Mouse (Mus musculus) forebrain, embryonic 11.5 days (tissue): ENCODE data around the gene Nme6. TPM values are rescaled to one million over a fixed set of nuclear protein-coding genes. Genes with fewer than 3 reads are reported as not detected.
"Not testable (repeated sequence)": the region's sequence is repeated elsewhere in the genome, so short reads cannot be mapped to it uniquely, and the experiment has no call there.

Source experiments
- ATAC-seq: fragments of 200-750 bp; cut with Nextera tagmentation; replicated peaks from 2 replicates; pipeline ENCODE4 v1.8.0; 2017; ENCODE audit warnings: moderate TSS enrichment; ENCODE audit not compliant: low FRiP score
- DNase-seq: peaks from one replicate; pipeline ENCODE4 v3.0.0-alpha.2; 2017; ENCODE audit warnings: low spot score
- H3K27ac ChIP-seq: fragments of 300-500 bp; sonication (generic); 2 replicates; pipeline ENCODE4 v1.5.1; 2014; ENCODE audit warnings: low read depth, low read length
- H3K27me3 ChIP-seq: fragments of 300-500 bp; sonication (generic); 2 replicates; pipeline ENCODE4 v1.6.1; 2014; ENCODE audit warnings: mild to moderate bottlenecking, low read length, mixed read lengths; ENCODE audit not compliant: control insufficient read depth, insufficient read depth
- H3K36me3 ChIP-seq: fragments of 300-500 bp; sonication (generic); 2 replicates; pipeline ENCODE4 v1.6.1; 2014; ENCODE audit warnings: mild to moderate bottlenecking, low read length, moderate library complexity, mixed read lengths; ENCODE audit not compliant: control insufficient read depth, insufficient read depth
- H3K4me1 ChIP-seq: fragments of 300-500 bp; sonication (generic); replicated peaks from 2 replicates; pipeline ENCODE4 v1.6.1; 2014; ENCODE audit warnings: low read length, mixed read lengths; ENCODE audit not compliant: control insufficient read depth, insufficient read depth
- H3K4me2 ChIP-seq: fragments of 300-500 bp; sonication (generic); 2 replicates; pipeline ENCODE4 v1.6.1; 2014; ENCODE audit warnings: low read depth, mild to moderate bottlenecking, low read length, moderate library complexity, mixed read lengths; ENCODE audit not compliant: severe bottlenecking
- H3K4me3 ChIP-seq: fragments of 300-500 bp; sonication (generic); 2 replicates; pipeline ENCODE4 v1.5.1; 2014; ENCODE audit warnings: low read depth, low read length
- H3K9ac ChIP-seq: fragments of 300-500 bp; sonication (generic); 2 replicates; pipeline ENCODE4 v1.6.1; 2014; ENCODE audit warnings: low read length
- H3K9me3 ChIP-seq: fragments of 300-500 bp; sonication (generic); 2 replicates; pipeline ENCODE4 v1.6.1; 2016; ENCODE audit warnings: low read length, mixed read lengths; ENCODE audit not compliant: control insufficient read depth
- WGBS: fragments of 180-500 bp; shearing (Covaris S2); extraction: QIAGEN DNeasy Blood & Tissue Kit; methylation state at CpG from one replicate; pipeline ENCODE4 v1.1.7; 2014; 5-methylcytosine and 5-hydroxymethylcytosine counted together
- polyA plus RNA-seq: library from polyadenylated mRNA; unstranded; fragments of >200 nt; fragmentation: Nextera tagmentation; extraction: Ambion mirVana; gene quantifications from 2 replicates; pipeline ENCODE4 v1.2.1, GENCODE M21; 2014

The Nme6 gene
- polyA plus RNA-seq = 98.6 and 105 TPM in 2 replicates

- Histone ChIP-seq H3K9ac (peak within 1 kb of the TSS; percentile 79), H3K36me3 (peaks cover 3% of the 10 kb centered on the region; the same call in 1 of the 2 replicates), H3K27me3 (no peaks in the 10 kb centered on the region), H3K4me2 (peak within 1 kb of the TSS; percentile 73), H3K9me3 (no peaks in the 10 kb centered on the region), H3K4me1 (0 out of 2 replicates have a peak, but pooled peaks cover 3% of the 10 kb centered on the region), H3K4me3 (peak within 1 kb of the TSS; percentile 57), H3K27ac (no peak within 1 kb of the TSS)
- ATAC-seq = peak; percentile 98
- DNase-seq = peak; percentile 93
- WGBS = under 1% methylated on average over 32 of the region's 32 CpGs
These were observed at the start of gene Nme6 for GRCm38 (mm10) chr9:109832391-109833087. Gene Nme6 (plus strand): TSS chr9:109832749.

GRCm38 (mm10) chr9:109790570-109790969 is 42.0 kb upstream of the Nme6 start, which contains the start of gene Fbxw27:
Gene Fbxw27 (minus strand): TSS chr9:109790670.
- ATAC-seq, H3K9me3 ChIP-seq, DNase-seq, H3K4me2 ChIP-seq, H3K27me3 ChIP-seq, H3K36me3 ChIP-seq, H3K9ac ChIP-seq, H3K4me3 ChIP-seq, H3K27ac ChIP-seq, H3K4me1 ChIP-seq: not testable (repeated sequence)
- 74% methylated on average over 4 of the region's 4 CpGs for WGBS

GRCm38 (mm10) chr9:109795221-109795620 is 37.3 kb upstream of the Nme6 start:
- Histone ChIP-seq H3K4me3 (no peak overlapping the region), H3K27me3 (no peaks in the 10 kb centered on the region), H3K36me3 (no peaks in the 10 kb centered on the region), H3K9me3 (no peaks in the 10 kb centered on the region), H3K27ac (no peak overlapping the region), H3K4me1 (no peaks in the 10 kb centered on the region), H3K9ac (no peak overlapping the region), H3K4me2 (no peak overlapping the region)
- 77% methylated on average over 2 of the region's 2 CpGs for WGBS
- ATAC-seq = no peak
- no peak for DNase-seq

GRCm38 (mm10) chr9:109795811-109796210 is 36.7 kb upstream of the Nme6 start:
- ATAC-seq = no peak
- no peak for DNase-seq
- Histone ChIP-seq H3K4me1 (no peaks in the 10 kb centered on the region), H3K9ac (no peak overlapping the region), H3K4me3 (no peak overlapping the region), H3K4me2 (no peak overlapping the region), H3K27ac (no peak overlapping the region), H3K27me3 (no peaks in the 10 kb centered on the region), H3K36me3 (no peaks in the 10 kb centered on the region), H3K9me3 (no peaks in the 10 kb centered on the region)
- WGBS = 68% methylated on average over 2 of the region's 2 CpGs

- WGBS = 86% methylated on average over 1 of the region's 1 CpGs
- H3K4me1 ChIP-seq = no peaks in the 10 kb centered on the region
- H3K9ac ChIP-seq = no peak overlapping the region
- no peaks in the 10 kb centered on the region for H3K27me3 ChIP-seq
- ATAC-seq (no peak), DNase-seq (no peak)
- H3K4me3 ChIP-seq = no peak overlapping the region
- H3K4me2 ChIP-seq = no peak overlapping the region
- no peaks in the 10 kb centered on the region for H3K36me3 ChIP-seq
- no peak overlapping the region for H3K27ac ChIP-seq
- H3K9me3 ChIP-seq = no peaks in the 10 kb centered on the region
These were observed 34.5 kb upstream of the Nme6 start for GRCm38 (mm10) chr9:109798051-109798450.

GRCm38 (mm10) chr9:109805596-109805995 is 27.0 kb upstream of the Nme6 start:
- not testable (repeated sequence) for H3K4me2 ChIP-seq, H3K4me1 ChIP-seq, H3K9me3 ChIP-seq, H3K27ac ChIP-seq, H3K36me3 ChIP-seq, DNase-seq, H3K9ac ChIP-seq, H3K4me3 ChIP-seq, H3K27me3 ChIP-seq, ATAC-seq
- WGBS = 92% methylated on average over 2 of the region's 2 CpGs

GRCm38 (mm10) chr9:109806260-109806659 is 26.3 kb upstream of the Nme6 start:
- H3K9me3 ChIP-seq = no peaks in the 10 kb centered on the region
- H3K4me3 ChIP-seq = no peak overlapping the region
- H3K4me1 ChIP-seq = no peaks in the 10 kb centered on the region
- WGBS = 53% methylated on average over 1 of the region's 1 CpGs
- no peak for DNase-seq
- H3K27ac ChIP-seq = no peak overlapping the region
- H3K36me3 ChIP-seq = no peaks in the 10 kb centered on the region
- H3K9ac ChIP-seq = no peak overlapping the region
- no peak overlapping the region for H3K4me2 ChIP-seq
- H3K27me3 ChIP-seq = no peaks in the 10 kb centered on the region
- ATAC-seq = no peak

GRCm38 (mm10) chr9:109806695-109807293 is 25.8 kb upstream of the Nme6 start:
- Histone ChIP-seq H3K4me1 (no peaks in the 10 kb centered on the region), H3K27ac (no peak overlapping the region), H3K9ac (no peak overlapping the region), H3K4me3 (no peak overlapping the region), H3K36me3 (no peaks in the 10 kb centered on the region), H3K9me3 (no peaks in the 10 kb centered on the region), H3K27me3 (no peaks in the 10 kb centered on the region), H3K4me2 (no peak overlapping the region)
- no peak for ATAC-seq
- DNase-seq = no peak
- WGBS = 78% methylated on average over 2 of the region's 2 CpGs

- Histone ChIP-seq H3K4me3 (no peak overlapping the region), H3K9me3 (no peaks in the 10 kb centered on the region), H3K4me2 (no peak overlapping the region), H3K4me1 (no peaks in the 10 kb centered on the region), H3K9ac (no peak overlapping the region), H3K27me3 (no peaks in the 10 kb centered on the region), H3K27ac (no peak overlapping the region), H3K36me3 (no peaks in the 10 kb centered on the region)
- WGBS = 50% methylated on average over 3 of the region's 3 CpGs
- DNase-seq (no peak), ATAC-seq (no peak)
These were observed 24.7 kb upstream of the Nme6 start for GRCm38 (mm10) chr9:109807898-109808297.
